Mouse (Mus musculus): Measurements from ENCODE around the gene 1700021F05Rik.
A peak's percentile ranks its signal among the peaks of the same experiment; 100 is the strongest.
"Not testable (repeated sequence)": the region's sequence is repeated elsewhere in the genome, so short reads cannot be mapped to it uniquely, and the experiment has no call there.

1700021F05Rik gene

DNA sequence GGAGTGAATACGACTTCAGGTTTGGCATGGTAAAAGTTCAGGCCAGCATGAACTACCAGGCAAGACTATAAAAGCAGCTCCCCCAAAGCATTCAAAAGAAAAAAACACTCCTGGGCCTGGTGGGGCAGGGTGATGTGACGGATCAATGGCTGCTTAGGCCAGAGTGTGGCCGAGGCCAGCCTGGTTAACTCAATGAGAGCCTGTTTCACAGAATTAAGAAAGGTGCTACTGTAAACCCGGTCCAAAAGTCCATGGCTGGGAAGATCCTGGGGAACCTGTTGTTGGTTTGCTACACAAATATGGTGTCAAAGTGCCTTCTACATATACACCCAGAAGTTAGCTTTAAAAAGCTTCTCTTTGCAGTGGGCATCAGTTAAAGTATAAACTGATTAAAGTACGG, 2.0 kb downstream of the 1700021F05Rik start:
- no peak for DNase-seq (ENCODE audit: low spot score)

DNA sequence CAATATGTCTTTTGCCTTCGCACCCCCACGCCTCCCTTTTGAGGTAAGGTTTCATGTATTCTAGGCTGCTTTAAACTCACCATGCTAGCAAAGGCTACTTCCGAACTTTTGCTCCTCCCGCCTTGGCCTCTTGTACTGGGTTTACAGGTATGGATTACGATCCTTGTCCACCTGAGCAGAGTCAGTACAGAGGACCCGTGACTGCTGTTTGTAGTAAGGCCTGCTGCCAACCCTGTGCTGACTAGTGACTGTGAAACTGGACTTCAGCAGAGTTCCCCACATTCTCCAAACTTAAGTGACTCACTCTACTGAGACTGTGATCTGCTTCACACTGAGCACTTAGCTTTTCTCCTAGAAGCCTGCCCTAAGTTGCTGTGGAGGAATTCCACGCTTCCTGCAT, 3.1 kb downstream of the 1700021F05Rik start:
- DNase-seq (ENCODE audit: low spot score), result no peak

DNA sequence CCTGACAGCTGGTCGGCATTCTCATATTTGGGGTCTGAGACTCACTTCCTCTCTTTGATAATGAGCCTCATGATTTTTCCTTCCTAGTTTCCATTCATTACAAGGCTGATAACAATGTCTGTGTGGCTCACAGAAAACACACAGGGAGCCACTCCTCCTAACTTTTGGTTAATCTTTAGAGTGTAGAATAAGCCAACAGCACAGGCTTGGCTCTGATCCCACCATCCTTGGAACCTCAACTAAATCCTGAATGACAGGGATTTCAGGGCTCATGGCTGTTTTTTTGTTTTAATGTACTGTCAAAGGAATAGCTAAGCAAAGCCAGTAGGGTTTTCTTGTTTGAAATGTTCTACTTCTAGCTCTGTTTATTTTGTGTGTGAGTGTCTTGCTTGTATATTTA, 6.4 kb downstream of the 1700021F05Rik start:
- DNase-seq (ENCODE audit: low spot score), result no peak

DNA sequence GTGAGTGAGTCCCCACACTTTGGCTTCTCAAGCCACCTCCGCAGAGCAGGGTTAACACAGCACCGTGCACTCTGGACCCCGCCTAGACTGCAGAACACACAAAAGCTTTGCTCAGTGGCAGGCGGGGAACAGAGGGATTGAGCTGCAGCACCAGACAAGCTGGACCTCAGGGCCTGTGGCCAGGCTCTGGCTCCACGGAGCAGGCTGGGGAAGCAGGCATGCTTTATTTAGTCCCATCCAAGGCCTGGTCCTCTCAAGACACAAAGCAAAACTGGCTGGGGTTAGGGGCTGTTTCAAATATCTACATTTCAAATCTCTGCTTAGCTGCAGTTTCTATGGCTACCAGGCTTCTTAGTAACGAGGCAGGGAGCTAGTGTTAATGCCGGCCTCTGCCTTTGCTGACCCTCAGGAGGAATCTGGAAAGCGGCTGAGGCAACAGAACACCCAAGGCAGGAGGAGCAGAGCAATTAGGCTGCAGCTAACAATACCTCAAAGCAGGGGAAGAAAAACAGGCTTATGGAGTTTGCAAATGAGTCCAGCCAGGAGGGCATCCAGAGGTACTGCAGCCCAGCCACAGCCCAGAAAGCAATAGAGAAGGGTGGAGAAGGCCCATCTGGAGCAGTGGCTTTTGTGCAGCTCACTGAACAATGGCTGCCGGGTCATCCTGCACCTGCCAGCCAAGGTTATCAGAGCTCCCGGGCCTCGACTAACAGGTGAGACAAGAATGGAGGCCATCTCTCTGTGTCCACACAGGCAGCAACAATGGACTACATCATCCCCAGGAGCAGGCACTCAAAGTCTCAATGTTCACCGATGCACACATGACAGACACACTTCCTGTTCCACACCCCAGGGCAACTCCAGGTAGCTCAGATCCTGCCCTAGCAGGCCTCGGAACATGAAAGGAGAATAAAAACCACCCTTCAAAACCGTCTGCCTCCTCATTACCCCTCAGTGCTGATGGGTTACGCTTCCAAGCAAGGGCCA, 13.2 kb downstream of the 1700021F05Rik start:
- no peak for DNase-seq (ENCODE audit: low spot score)

DNA sequence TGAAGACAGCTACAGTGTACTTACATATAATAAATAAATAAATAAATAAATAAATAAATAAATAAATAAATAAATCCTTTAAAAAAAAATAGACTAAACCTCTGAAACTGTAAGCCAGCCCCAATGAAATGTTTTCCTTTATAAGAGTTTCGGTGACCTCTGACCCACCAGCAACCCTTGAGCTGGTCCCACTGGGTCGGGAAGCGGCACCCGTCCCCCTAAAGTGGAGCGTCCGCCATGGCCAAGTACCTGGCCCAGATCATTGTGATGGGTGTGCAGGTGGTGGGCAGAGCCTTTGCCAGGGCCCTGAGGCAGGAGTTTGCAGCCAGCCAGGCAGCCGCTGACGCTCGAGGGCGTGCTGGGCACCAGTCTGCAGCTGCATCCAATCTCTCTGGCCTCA, 16.9 kb downstream of the 1700021F05Rik start, which contains the start of gene Gm9803:
Gene Gm9803, plus strand, starts transcription at position 154 of the 400 bp plus-strand sequence.
- not testable (repeated sequence) for DNase-seq (ENCODE audit: low spot score)

DNA sequence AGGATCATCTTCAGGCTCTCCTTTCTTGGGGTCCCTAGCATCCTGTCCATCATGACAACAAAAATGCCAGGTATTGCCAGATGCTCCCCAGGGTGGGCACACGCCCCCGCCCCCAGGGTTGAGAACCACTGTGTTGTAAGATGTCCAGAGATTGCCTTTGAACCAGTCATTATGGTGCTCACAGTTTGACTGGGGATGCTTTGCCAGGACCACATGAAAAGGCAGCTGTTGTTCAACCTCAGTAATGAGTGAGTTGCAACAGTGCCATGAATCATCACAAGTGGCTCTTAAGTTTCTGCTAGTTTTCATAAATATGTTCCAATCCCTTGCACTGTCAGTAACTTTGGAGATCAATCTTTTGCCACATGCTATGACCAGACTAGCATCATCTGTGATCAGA, 20.8 kb downstream of the 1700021F05Rik start:
- DNase-seq (ENCODE audit: low spot score), result peak; percentile 12

DNA sequence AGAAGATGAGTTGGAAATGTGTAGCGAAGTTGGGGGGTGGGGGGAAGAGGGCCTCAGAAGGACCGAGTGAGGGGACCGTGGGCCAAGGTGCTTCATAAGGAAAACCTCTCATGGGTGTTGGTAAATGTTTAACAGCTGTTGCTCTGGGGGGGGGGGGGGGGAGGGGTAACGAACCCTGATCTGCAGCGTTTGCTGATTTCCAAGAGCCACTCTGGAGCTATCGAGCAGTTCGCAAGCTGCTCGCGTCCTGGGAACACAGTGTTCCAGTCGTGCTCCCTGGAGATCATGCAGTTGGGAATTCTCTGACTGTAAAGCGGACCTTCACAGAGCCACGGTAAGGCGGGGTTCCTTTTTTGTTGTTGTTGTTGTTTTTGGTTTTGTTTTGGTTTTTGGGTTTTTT, 22.4 kb downstream of the 1700021F05Rik start:
- peak; percentile 49 for DNase-seq (ENCODE audit: low spot score)

DNA sequence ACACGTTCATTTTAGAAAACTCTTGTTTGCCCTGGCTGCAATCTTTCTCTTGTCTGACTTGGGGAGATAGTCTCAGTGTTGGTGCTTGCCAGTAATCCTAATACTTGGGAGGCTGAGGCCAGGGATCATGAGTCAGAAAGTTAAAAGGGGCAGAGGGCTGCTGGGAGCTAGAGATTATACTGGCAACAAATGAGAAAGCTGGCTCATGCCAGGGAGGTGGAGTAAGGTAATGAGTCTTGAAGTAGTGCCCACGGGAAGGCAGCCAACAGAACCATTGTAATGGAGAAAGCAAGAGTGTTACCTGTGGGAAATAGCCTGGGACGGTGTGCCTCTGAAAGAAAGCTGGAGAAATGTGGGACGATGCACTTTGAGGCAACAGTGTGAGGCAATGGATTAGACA, 23.0 kb downstream of the 1700021F05Rik start:
- DNase-seq (ENCODE audit: low spot score), result peak; percentile 75

DNA sequence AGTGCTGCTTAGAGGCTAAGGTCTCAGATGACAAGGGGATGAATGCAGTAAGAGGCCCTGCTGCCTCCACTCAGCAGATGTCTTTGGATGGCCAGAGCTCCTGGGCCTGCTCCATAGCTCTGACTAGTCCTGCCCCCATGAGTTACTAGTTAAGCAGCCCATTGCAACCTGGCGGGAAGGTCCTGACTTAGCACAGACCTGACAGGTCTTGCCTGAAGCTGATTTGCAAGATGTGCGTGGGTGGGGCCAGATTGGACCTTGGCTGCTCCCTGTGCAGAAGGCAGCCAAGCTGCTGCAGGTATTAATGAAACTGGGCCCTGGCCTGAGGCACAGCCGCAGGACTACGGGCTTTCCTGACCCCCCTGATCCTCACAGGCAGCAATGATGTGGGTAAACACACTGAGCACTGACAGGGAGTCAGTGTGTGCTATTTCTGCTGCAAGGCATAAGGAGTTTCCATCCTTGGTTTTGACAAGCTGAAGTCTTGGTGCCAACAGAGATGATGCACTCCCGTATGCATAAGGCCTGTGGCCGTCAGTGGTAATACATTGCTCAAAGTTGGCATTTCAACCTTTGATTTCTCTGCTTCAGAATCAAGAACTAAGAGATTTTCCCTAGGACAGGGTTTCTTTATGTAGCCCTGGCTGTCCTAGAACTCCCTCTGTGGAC, 23.7 kb downstream of the 1700021F05Rik start:
- DNase-seq (ENCODE audit: low spot score), result no peak

DNA sequence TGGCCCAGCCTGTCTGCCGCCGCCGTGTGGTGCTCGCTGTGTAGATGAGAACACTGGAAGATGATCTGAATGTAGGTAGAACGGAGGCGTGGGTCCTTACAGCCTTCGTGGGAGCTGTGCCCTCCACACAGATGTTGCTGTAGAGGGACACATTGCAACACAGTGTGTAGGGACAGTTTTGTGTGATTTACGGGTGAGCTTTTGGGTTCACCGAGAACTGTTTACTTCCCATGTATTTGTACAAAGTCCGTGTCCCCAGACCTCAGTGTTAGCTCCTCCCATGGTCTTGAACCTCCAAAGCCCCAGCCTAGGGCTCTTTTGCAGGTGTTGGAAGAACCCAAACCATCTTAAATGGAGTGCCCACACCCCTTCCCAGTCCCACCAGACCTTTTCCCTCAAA, 27.8 kb downstream of the 1700021F05Rik start:
- DNase-seq (ENCODE audit: low spot score), result no peak

DNA sequence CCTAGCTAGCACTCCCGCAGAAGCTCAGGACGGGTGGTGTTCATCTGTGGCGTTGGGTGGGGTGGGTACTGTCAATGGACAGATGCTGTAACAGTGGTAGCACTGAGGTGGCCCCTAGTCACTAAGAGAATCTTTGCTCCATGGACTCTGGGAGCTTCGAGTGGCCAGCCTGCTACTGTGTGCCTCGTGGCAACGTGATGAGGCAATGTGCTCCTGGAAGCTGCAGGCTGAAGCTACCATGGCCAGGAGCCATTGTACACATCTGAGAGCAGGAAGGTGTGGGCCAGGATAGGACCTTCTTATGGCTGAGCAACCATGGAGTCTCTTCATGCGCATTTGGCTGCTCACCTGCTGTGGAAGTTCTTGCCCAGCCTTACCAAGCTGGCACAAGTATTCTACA, 31.6 kb downstream of the 1700021F05Rik start:
- DNase-seq (ENCODE audit: low spot score), result no peak

DNA sequence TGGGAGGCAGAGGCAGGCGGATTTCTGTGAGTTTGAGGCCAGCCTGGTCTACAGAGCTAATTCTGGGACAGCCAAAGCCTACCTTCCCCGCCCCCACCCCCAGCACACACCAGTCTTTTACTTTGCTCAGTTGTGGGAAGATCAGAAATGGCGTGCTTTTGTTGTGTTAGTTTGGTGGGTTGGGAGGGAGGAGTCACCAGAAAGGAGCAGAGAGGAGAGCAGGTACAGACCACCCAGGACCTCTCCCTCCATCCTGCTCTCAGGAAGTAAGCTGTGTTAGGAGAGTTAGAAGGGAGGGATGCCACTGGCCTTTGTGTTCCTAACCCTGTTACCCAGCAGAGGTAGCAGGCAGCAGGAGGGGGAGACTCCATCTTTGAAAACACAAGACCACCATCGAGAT, 33.7 kb downstream of the 1700021F05Rik start:
- no peak for DNase-seq (ENCODE audit: low spot score)

DNA sequence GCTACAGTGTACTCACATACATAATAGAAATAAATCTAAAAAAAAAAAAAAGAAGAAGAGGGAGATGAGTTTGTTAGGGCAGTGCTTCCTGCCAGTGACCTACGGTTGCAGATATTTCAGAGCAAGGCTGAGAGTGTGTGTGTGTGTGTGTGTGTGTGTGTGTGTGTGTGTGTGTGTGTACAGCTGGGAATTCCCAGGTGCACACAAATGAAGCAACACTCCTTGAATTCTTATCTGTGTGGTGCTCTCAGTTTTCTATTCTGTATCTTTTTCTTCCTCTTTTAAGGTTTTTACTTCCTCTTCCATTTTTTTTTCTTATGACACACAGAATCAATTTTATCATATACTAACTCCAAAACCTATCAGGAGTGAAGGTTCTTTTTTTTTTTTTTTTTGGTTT, 36.5 kb downstream of the 1700021F05Rik start:
- DNase-seq (ENCODE audit: low spot score), result no peak

DNA sequence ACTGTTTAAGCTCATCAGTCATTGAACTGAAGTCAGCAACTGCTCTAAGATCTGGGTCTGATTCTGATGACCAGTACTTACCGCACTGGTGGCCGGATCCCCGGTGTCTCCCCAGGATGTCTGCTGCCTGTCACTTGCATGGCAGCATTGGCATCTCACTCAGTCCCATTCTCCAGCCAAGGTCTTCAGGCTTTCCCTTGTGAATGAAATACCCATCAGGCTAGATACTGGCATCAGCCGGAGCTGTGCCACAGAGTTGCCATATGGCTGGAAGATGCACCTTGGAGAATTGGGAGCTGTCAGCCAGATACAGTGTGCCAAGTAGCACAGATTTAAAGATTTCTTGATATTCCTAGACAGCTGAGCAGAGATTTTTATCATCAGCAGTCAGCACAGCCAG, 38.2 kb downstream of the 1700021F05Rik start:
- no peak for DNase-seq (ENCODE audit: low spot score)

DNA sequence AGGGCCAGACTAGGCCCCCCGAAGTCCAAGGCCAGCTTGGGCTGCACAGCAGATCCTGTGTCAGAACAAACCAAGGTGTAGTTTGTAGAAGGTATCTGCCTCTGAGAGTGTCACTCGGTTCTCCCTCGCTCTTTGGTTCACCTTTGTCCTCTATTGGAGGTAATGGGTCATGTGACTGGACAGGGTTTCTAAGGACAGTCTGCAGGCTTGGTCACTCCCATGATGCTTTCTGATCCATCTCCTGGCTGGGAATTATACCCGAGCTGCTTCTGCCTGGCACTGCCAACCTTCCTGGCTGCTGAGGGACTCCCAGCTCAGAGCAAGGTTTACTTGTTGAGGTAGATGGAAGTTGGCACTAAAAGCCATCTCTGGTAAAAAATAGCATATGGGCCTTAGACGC, 49.9 kb downstream of the 1700021F05Rik start:
- no peak for DNase-seq (ENCODE audit: low spot score)

DNA sequence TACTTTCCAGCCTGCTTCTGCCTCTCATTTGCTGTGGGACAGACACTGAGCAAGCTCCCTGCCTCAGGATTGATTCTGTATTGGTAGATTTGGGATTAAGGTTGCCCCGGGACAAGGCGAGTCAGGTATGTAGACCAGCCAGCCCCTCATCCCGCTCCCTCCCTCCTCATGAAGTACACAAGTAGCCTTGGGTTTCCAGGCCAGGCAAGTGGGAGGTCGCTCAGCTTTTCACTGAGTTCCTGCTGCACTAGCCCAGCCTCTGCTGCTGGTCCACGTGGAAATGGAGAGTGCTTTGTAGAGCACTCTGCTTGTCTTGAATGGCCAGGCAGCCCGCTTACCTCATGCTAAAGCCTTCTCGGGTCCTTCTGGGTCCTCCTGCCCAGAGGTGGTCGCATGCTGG, 50.8 kb downstream of the 1700021F05Rik start:
- no peak for DNase-seq (ENCODE audit: low spot score)

DNA sequence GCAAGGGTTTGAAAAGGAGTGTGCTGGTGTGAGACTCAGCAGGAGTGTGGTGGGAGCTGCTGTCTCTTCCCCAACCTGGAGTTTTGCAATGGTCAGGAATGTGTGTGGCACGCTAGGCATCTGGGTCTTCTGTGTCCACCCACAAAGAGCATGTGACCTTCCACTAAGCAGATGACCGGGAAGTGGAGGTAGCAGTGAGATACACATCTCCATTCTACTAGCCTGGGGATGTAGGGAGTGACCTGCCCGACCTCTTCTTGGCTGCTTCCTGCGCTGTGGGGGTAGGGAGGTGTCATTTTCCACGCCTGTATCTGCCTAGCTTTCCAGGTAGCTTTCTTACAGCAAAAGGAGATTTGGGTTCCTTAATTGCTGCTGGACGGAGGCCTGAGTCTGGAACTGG, 51.2 kb downstream of the 1700021F05Rik start:
- DNase-seq (ENCODE audit: low spot score), result no peak

DNA sequence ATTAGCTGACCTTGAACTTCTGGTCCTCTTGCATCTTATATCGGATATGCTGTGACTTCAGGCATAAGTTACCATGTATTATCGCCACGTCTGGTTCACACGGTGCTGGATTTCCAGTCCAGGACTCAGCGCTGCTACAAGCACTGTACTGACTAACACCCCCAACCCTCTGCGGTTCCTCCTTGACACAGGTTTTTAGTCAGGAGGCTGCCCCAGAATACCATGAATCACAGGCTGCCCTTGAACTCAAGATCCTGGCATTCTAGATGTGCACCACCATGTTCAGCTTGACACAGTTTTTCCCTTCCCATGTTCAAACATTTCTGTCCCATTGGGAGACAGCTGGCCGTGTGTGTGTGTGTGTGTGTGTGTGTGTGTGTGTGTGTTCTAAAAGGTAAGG, 51.7 kb downstream of the 1700021F05Rik start:
- no peak for DNase-seq (ENCODE audit: low spot score)

DNA sequence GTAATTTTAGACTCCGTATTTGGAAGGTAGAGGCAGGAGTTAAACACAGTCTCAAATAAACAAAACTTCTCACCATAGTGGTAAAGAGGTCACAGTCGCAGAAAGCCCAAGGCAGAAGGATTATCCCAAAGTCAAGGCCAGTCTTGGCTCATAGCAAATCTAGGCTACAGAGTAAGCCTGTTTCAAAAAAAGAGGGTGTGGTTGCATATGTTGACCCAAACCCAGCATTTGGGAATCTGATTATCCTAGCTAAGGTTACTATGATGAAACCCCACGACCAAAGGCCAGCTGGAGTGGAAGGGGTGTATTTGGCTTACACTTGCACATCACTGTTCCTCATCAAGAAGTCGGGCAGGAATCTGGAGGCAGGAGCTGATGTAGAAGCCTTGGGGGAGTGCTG, 52.5 kb downstream of the 1700021F05Rik start:
- DNase-seq (ENCODE audit: low spot score), result no peak

DNA sequence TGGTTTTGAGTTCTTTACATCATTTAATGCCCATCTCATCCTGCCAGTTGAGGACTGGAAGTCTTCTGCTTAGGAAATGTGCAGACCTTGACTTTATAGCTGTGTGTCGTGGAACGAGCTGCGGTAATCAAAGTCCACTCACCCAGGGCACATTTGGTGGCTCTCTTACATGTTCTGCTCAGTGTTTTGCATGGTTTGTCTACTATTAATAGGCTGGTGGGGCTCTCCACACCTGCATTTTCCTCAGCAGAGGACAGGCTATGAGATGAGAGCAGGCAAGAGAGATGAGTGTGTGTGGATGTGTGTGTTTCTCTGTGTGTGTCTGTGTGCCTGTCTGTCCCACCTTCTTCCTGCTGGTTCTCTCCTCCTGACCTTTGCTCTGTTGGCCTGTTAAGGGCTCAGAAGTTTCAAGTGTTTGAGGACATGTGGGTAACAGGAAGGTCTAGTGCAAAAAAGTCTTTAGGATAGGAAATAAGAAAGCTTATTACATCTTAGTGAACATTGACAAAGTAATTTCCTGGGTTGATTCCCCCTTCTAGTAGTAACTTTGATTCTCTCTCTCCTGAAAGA, 53.3 kb downstream of the 1700021F05Rik start:
- no peak for DNase-seq (ENCODE audit: low spot score)

DNA sequence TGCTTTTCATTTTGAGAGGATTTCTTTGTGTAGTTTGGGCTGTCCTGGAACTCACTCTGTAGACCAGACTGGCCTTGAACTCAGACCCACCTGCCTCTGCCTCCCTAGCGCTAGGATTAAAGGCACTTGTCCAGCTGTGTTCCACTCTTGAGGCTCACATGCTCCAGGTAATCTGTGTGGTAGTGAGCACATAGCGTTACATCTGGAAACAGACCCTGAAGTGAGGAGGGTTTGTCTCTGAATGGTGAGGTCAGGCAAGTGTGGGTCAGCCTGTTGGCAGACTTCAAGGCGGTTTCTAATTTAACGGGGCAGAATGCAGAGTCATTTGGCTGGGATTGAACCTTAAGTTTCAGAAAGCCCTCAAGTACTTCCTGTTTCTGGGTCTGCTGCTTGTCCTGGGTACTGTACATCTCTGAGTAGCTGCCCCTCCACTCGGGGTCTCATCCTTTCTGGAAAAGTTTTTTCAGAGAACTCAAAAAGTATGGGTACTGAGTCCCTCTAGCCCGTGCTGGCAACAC, 55.0 kb downstream of the 1700021F05Rik start:
- DNase-seq (ENCODE audit: low spot score), result no peak

DNA sequence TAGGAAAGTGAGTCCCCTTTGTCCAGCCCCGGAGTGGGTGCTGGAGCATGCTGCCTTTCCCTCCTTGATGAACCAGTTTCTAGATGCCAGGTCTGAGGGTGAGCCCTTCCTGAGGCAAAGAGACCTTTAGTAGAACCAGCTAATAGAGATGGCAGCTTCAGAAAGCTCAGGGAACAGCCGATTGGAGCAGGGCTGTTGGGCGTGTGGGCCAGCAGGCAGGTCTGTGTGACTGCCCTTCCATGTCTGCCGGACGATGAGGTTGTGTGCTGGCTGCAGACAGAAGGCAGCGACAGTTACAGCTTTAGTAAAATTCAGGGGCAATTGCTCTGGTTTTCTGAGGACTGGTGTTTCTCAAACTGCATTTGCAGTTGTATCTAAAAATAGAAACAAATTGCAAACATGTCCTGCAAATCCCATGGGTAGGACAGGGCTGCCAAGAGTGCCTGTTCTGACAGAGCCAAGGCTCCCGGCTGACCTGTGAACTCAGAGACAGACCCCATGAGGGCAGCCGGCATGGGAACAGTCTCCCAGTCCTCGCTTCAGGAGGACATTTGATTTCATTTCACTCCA, 57.3 kb downstream of the 1700021F05Rik start:
- no peak for DNase-seq (ENCODE audit: low spot score)
